Mouse (Mus musculus): ENCODE measurements around the gene Clpx.
"Not testable (repeated sequence)": the region's sequence is repeated elsewhere in the genome, so short reads cannot be mapped to it uniquely, and the experiment has no call there.

The Clpx gene

GRCm38 (mm10) chr9:65274851-65275250 is 19.2 kb upstream of the Clpx start:
- not testable (repeated sequence) for H3K36me3 ChIP-seq (ENCODE audit: control insufficient read depth, insufficient read depth, low read length, poor library complexity, severe bottlenecking)

GRCm38 (mm10) chr9:65275810-65276530 is 18.1 kb upstream of the Clpx start:
- H3K36me3 ChIP-seq (ENCODE audit: control insufficient read depth, insufficient read depth, low read length, poor library complexity, severe bottlenecking) = no peaks in the 10 kb centered on the region
- DNase-seq (ENCODE audit: low read depth, low spot score) = no peak
- no peaks in the 10 kb centered on the region for H3K27me3 ChIP-seq (ENCODE audit: control insufficient read depth, insufficient read depth, low read length, poor library complexity, severe bottlenecking)

More at GRCm38 (mm10) chr9:65274851-65275250, 19.2 kb upstream of the Clpx start:
- not testable (repeated sequence) for H3K27me3 ChIP-seq (ENCODE audit: control insufficient read depth, insufficient read depth, low read length, poor library complexity, severe bottlenecking); DNase-seq (ENCODE audit: low read depth, low spot score)

- Histone ChIP-seq H3K36me3 (ENCODE audit: control insufficient read depth, insufficient read depth, low read length, poor library complexity, severe bottlenecking) (no peaks in the 10 kb centered on the region), H3K27me3 (ENCODE audit: control insufficient read depth, insufficient read depth, low read length, poor library complexity, severe bottlenecking) (no peaks in the 10 kb centered on the region)
- DNase-seq (ENCODE audit: low read depth, low spot score) = no peak
Measured at GRCm38 (mm10) chr9:65281536-65282151, 12.4 kb upstream of the Clpx start.

- H3K27me3 ChIP-seq (ENCODE audit: control insufficient read depth, insufficient read depth, low read length, poor library complexity, severe bottlenecking) = no peaks in the 10 kb centered on the region
- peak; percentile 72 for DNase-seq (ENCODE audit: low read depth, low spot score)
Measured at GRCm38 (mm10) chr9:65283301-65283700, 10.8 kb upstream of the Clpx start.

GRCm38 (mm10) chr9:65288252-65288651 is 5.8 kb upstream of the Clpx start:
- H3K27me3 ChIP-seq (ENCODE audit: control insufficient read depth, insufficient read depth, low read length, poor library complexity, severe bottlenecking); H3K36me3 ChIP-seq (ENCODE audit: control insufficient read depth, insufficient read depth, low read length, poor library complexity, severe bottlenecking): not testable (repeated sequence)
- DNase-seq (ENCODE audit: low read depth, low spot score) = peak; percentile 44

More at GRCm38 (mm10) chr9:65283301-65283700, 10.8 kb upstream of the Clpx start:
- H3K36me3 ChIP-seq (ENCODE audit: control insufficient read depth, insufficient read depth, low read length, poor library complexity, severe bottlenecking) = no peaks in the 10 kb centered on the region

GRCm38 (mm10) chr9:65289988-65290387 is 4.1 kb upstream of the Clpx start:
- no peaks in the 10 kb centered on the region for H3K27me3 ChIP-seq (ENCODE audit: control insufficient read depth, insufficient read depth, low read length, poor library complexity, severe bottlenecking)
- DNase-seq (ENCODE audit: low read depth, low spot score) = no peak

GRCm38 (mm10) chr9:65292421-65292820 is 1.6 kb upstream of the Clpx start:
- no peaks in the 10 kb centered on the region for H3K27me3 ChIP-seq (ENCODE audit: control insufficient read depth, insufficient read depth, low read length, poor library complexity, severe bottlenecking)
- DNase-seq (ENCODE audit: low read depth, low spot score) = no peak
- H3K36me3 ChIP-seq (ENCODE audit: control insufficient read depth, insufficient read depth, low read length, poor library complexity, severe bottlenecking) = peaks cover 3% of the 10 kb centered on the region

More at GRCm38 (mm10) chr9:65289988-65290387, 4.1 kb upstream of the Clpx start:
- peaks cover 1% of the 10 kb centered on the region; the same call in 1 of the 2 replicates for H3K36me3 ChIP-seq (ENCODE audit: control insufficient read depth, insufficient read depth, low read length, poor library complexity, severe bottlenecking)

GRCm38 (mm10) chr9:65293119-65293518 is 941 bp upstream of the Clpx start:
- Histone ChIP-seq H3K27me3 (ENCODE audit: control insufficient read depth, insufficient read depth, low read length, poor library complexity, severe bottlenecking) (no peaks in the 10 kb centered on the region), H3K36me3 (ENCODE audit: control insufficient read depth, insufficient read depth, low read length, poor library complexity, severe bottlenecking) (peaks cover 4% of the 10 kb centered on the region)
- DNase-seq (ENCODE audit: low read depth, low spot score) = peak; percentile 52

GRCm38 (mm10) chr9:65293580-65293972 is 484 bp upstream of the Clpx start:
- peaks cover 4% of the 10 kb centered on the region for H3K36me3 ChIP-seq (ENCODE audit: control insufficient read depth, insufficient read depth, low read length, poor library complexity, severe bottlenecking)
- no peaks in the 10 kb centered on the region for H3K27me3 ChIP-seq (ENCODE audit: control insufficient read depth, insufficient read depth, low read length, poor library complexity, severe bottlenecking)
- no peak for DNase-seq (ENCODE audit: low read depth, low spot score)

- H3K36me3 ChIP-seq (ENCODE audit: control insufficient read depth, insufficient read depth, low read length, poor library complexity, severe bottlenecking) = peaks cover 4% of the 10 kb centered on the region
- no peaks in the 10 kb centered on the region for H3K27me3 ChIP-seq (ENCODE audit: control insufficient read depth, insufficient read depth, low read length, poor library complexity, severe bottlenecking)
- DNase-seq (ENCODE audit: low read depth, low spot score) = no peak
Measured at GRCm38 (mm10) chr9:65294716-65295378, 787 bp downstream of the Clpx start.

GRCm38 (mm10) chr9:65297056-65297455 is 3.0 kb downstream of the Clpx start:
- no peak for DNase-seq (ENCODE audit: low read depth, low spot score)
- Histone ChIP-seq H3K36me3 (ENCODE audit: control insufficient read depth, insufficient read depth, low read length, poor library complexity, severe bottlenecking) (peaks cover 4% of the 10 kb centered on the region), H3K27me3 (ENCODE audit: control insufficient read depth, insufficient read depth, low read length, poor library complexity, severe bottlenecking) (no peaks in the 10 kb centered on the region)

GRCm38 (mm10) chr9:65298761-65299160 is 4.7 kb downstream of the Clpx start:
- Histone ChIP-seq H3K27me3 (ENCODE audit: control insufficient read depth, insufficient read depth, low read length, poor library complexity, severe bottlenecking) (no peaks in the 10 kb centered on the region), H3K36me3 (ENCODE audit: control insufficient read depth, insufficient read depth, low read length, poor library complexity, severe bottlenecking) (peaks cover 4% of the 10 kb centered on the region)
- DNase-seq (ENCODE audit: low read depth, low spot score) = no peak

GRCm38 (mm10) chr9:65299650-65300049 is 5.6 kb downstream of the Clpx start:
- no peak for DNase-seq (ENCODE audit: low read depth, low spot score)
- H3K27me3 ChIP-seq (ENCODE audit: control insufficient read depth, insufficient read depth, low read length, poor library complexity, severe bottlenecking) = no peaks in the 10 kb centered on the region
- H3K36me3 ChIP-seq (ENCODE audit: control insufficient read depth, insufficient read depth, low read length, poor library complexity, severe bottlenecking) = peaks cover 6% of the 10 kb centered on the region

GRCm38 (mm10) chr9:65302327-65302983 is 8.4 kb downstream of the Clpx start:
- Histone ChIP-seq H3K36me3 (ENCODE audit: control insufficient read depth, insufficient read depth, low read length, poor library complexity, severe bottlenecking) (peaks cover 6% of the 10 kb centered on the region), H3K27me3 (ENCODE audit: control insufficient read depth, insufficient read depth, low read length, poor library complexity, severe bottlenecking) (no peaks in the 10 kb centered on the region)
- no peak for DNase-seq (ENCODE audit: low read depth, low spot score)

GRCm38 (mm10) chr9:65303586-65303985 is 9.5 kb downstream of the Clpx start:
- no peaks in the 10 kb centered on the region for H3K27me3 ChIP-seq (ENCODE audit: control insufficient read depth, insufficient read depth, low read length, poor library complexity, severe bottlenecking)
- peaks cover 8% of the 10 kb centered on the region for H3K36me3 ChIP-seq (ENCODE audit: control insufficient read depth, insufficient read depth, low read length, poor library complexity, severe bottlenecking)
- no peak for DNase-seq (ENCODE audit: low read depth, low spot score)
